Mouse (Mus musculus): ENCODE measurements at regions not wholly inside any gene's neighbourhood (a gene's known extent, or its start where the extent isn't known, plus 50 kb on each side); places are given as distances from the start of the nearest gene placed in this dataset.

GRCm38 (mm10) chr8:126720473-126721145, 126.8 kb upstream of the Irf2bp2 start:
- DNase-seq: peak; percentile 54
- Histone ChIP-seq H3K4me2 (no peak overlapping the region), H3K4me1 (ENCODE audit: insufficient read depth) (0 out of 2 replicates have a peak, but pooled peaks cover 3% of the 10 kb centered on the region), H3K9me3 (ENCODE audit: low read depth, low read length) (no peaks in the 10 kb centered on the region), H3K27me3 (ENCODE audit: insufficient read depth, low read length) (no peaks in the 10 kb centered on the region), H3K27ac (ENCODE audit: low read depth) (no peak overlapping the region), H3K36me3 (ENCODE audit: insufficient read depth) (no peaks in the 10 kb centered on the region), H3K4me3 (ENCODE audit: low read depth, low read length) (no peak overlapping the region), H3K9ac (no peak overlapping the region)
- TF ChIP-seq CTCF (IDR thresholded peaks at IDR 0.05; ENCODE audit: low read depth): no peak
- ATAC-seq (ENCODE audit: insufficient read depth): peak; percentile 53; the same call in 1 of the 2 replicates
- 76% methylated on average over 4 of the region's 4 CpGs for WGBS

GRCm38 (mm10) chr8:126719748-126720147, 126.0 kb upstream of the Irf2bp2 start:
- no peak overlapping the region for H3K27ac ChIP-seq (ENCODE audit: low read depth)
- 0 out of 2 replicates have a peak, but pooled peaks cover 3% of the 10 kb centered on the region for H3K4me1 ChIP-seq (ENCODE audit: insufficient read depth)
- WGBS: 76% methylated on average over 2 of the region's 2 CpGs
- no peaks in the 10 kb centered on the region for H3K9me3 ChIP-seq (ENCODE audit: low read depth, low read length)
- ATAC-seq (ENCODE audit: insufficient read depth): no peak
- no peak for DNase-seq
- H3K4me2 ChIP-seq: no peak overlapping the region
- TF ChIP-seq CTCF (IDR thresholded peaks at IDR 0.05; ENCODE audit: low read depth): no peak
- no peak overlapping the region for H3K4me3 ChIP-seq (ENCODE audit: low read depth, low read length)
- no peaks in the 10 kb centered on the region for H3K36me3 ChIP-seq (ENCODE audit: insufficient read depth)
- no peaks in the 10 kb centered on the region for H3K27me3 ChIP-seq (ENCODE audit: insufficient read depth, low read length)
- no peak overlapping the region for H3K9ac ChIP-seq

- H3K9me3 ChIP-seq (ENCODE audit: low read depth, low read length): no peaks in the 10 kb centered on the region
- WGBS: 66% methylated on average over 2 of the region's 2 CpGs
Measured at GRCm38 (mm10) chr8:126717652-126718155, 123.9 kb upstream of the Irf2bp2 start.

GRCm38 (mm10) chr8:126715666-126716065, 121.9 kb upstream of the Irf2bp2 start:
- WGBS: 92% methylated on average over 1 of the region's 1 CpGs
- H3K4me3 ChIP-seq (ENCODE audit: low read depth, low read length): no peak overlapping the region
- DNase-seq: no peak
- no peaks in the 10 kb centered on the region for H3K27me3 ChIP-seq (ENCODE audit: insufficient read depth, low read length)
- TF ChIP-seq CTCF (IDR thresholded peaks at IDR 0.05; ENCODE audit: low read depth): no peak
- no peak overlapping the region for H3K4me2 ChIP-seq
- H3K9me3 ChIP-seq (ENCODE audit: low read depth, low read length): no peaks in the 10 kb centered on the region
- ATAC-seq (ENCODE audit: insufficient read depth): no peak
- H3K27ac ChIP-seq (ENCODE audit: low read depth): no peak overlapping the region
- no peak overlapping the region for H3K9ac ChIP-seq
- H3K4me1 ChIP-seq (ENCODE audit: insufficient read depth): no peaks in the 10 kb centered on the region
- H3K36me3 ChIP-seq (ENCODE audit: insufficient read depth): no peaks in the 10 kb centered on the region

More at GRCm38 (mm10) chr8:126717652-126718155, 123.9 kb upstream of the Irf2bp2 start:
- H3K27ac ChIP-seq (ENCODE audit: low read depth): no peak overlapping the region
- DNase-seq (no peak), ATAC-seq (ENCODE audit: insufficient read depth) (no peak)
- H3K36me3 ChIP-seq (ENCODE audit: insufficient read depth): no peaks in the 10 kb centered on the region
- H3K9ac ChIP-seq: no peak overlapping the region
- no peak overlapping the region for H3K4me3 ChIP-seq (ENCODE audit: low read depth, low read length)
- no peak for TF ChIP-seq CTCF (IDR thresholded peaks at IDR 0.05; ENCODE audit: low read depth)
- no peaks in the 10 kb centered on the region for H3K27me3 ChIP-seq (ENCODE audit: insufficient read depth, low read length)
- H3K4me2 ChIP-seq: no peak overlapping the region
- H3K4me1 ChIP-seq (ENCODE audit: insufficient read depth): 0 out of 2 replicates have a peak, but pooled peaks cover 3% of the 10 kb centered on the region

- Histone ChIP-seq H3K27me3 (ENCODE audit: insufficient read depth, low read length) (no peaks in the 10 kb centered on the region), H3K4me1 (ENCODE audit: insufficient read depth) (no peaks in the 10 kb centered on the region), H3K27ac (ENCODE audit: low read depth) (no peak overlapping the region), H3K4me3 (ENCODE audit: low read depth, low read length) (no peak overlapping the region), H3K9me3 (ENCODE audit: low read depth, low read length) (no peaks in the 10 kb centered on the region), H3K9ac (no peak overlapping the region), H3K4me2 (no peak overlapping the region), H3K36me3 (ENCODE audit: insufficient read depth) (no peaks in the 10 kb centered on the region)
- peak; percentile 24 for DNase-seq
- no peak for TF ChIP-seq CTCF (IDR thresholded peaks at IDR 0.05; ENCODE audit: low read depth)
- no peak for ATAC-seq (ENCODE audit: insufficient read depth)
- WGBS: 41% methylated on average over 8 of the region's 8 CpGs
Measured at GRCm38 (mm10) chr8:126713602-126714145, 119.9 kb upstream of the Irf2bp2 start.

GRCm38 (mm10) chr8:126713181-126713580, 119.4 kb upstream of the Irf2bp2 start:
- DNase-seq (no peak), ATAC-seq (ENCODE audit: insufficient read depth) (no peak)
- whole genome bisulfite sequencing: 69% methylated on average over 4 of the region's 4 CpGs
- Histone ChIP-seq H3K9ac (no peak overlapping the region), H3K36me3 (ENCODE audit: insufficient read depth) (no peaks in the 10 kb centered on the region), H3K27me3 (ENCODE audit: insufficient read depth, low read length) (no peaks in the 10 kb centered on the region), H3K4me1 (ENCODE audit: insufficient read depth) (no peaks in the 10 kb centered on the region), H3K9me3 (ENCODE audit: low read depth, low read length) (no peaks in the 10 kb centered on the region), H3K4me2 (no peak overlapping the region), H3K27ac (ENCODE audit: low read depth) (no peak overlapping the region), H3K4me3 (ENCODE audit: low read depth, low read length) (no peak overlapping the region)
- no peak for TF ChIP-seq CTCF (IDR thresholded peaks at IDR 0.05; ENCODE audit: low read depth)

GRCm38 (mm10) chr8:126712749-126713148, 119.0 kb upstream of the Irf2bp2 start:
- DNase-seq (peak; percentile 47), ATAC-seq (ENCODE audit: insufficient read depth) (no peak)
- H3K36me3 ChIP-seq (ENCODE audit: insufficient read depth): no peaks in the 10 kb centered on the region
- H3K9ac ChIP-seq: no peak overlapping the region
- H3K27me3 ChIP-seq (ENCODE audit: insufficient read depth, low read length): no peaks in the 10 kb centered on the region
- no peak overlapping the region for H3K4me3 ChIP-seq (ENCODE audit: low read depth, low read length)
- WGBS: 57% methylated on average over 6 of the region's 6 CpGs
- no peaks in the 10 kb centered on the region for H3K9me3 ChIP-seq (ENCODE audit: low read depth, low read length)
- no peak overlapping the region for H3K4me2 ChIP-seq
- no peak for TF ChIP-seq CTCF (IDR thresholded peaks at IDR 0.05; ENCODE audit: low read depth)
- no peaks in the 10 kb centered on the region for H3K4me1 ChIP-seq (ENCODE audit: insufficient read depth)
- H3K27ac ChIP-seq (ENCODE audit: low read depth): no peak overlapping the region
